Mouse (Mus musculus) midbrain, postnatal 0 days (tissue): ENCODE measurements around the gene Tmem44. TPM values are rescaled to one million over a fixed set of nuclear protein-coding genes. Genes with fewer than 3 reads are reported as not detected.
A peak's percentile ranks its signal among the peaks of the same experiment; 100 is the strongest.
"Not testable (repeated sequence)": the region's sequence is repeated elsewhere in the genome, so short reads cannot be mapped to it uniquely, and the experiment has no call there.

ENCODE experiments used
- ATAC-seq: fragments of 200-750 bp; cut with Nextera tagmentation; 2 replicates; pipeline ENCODE4 v1.8.0; 2017; ENCODE audit warnings: moderate number of reproducible peaks, mild to moderate bottlenecking, moderate TSS enrichment, moderate library complexity; ENCODE audit not compliant: low FRiP score
- DNase-seq: peaks from one replicate; pipeline ENCODE4 v3.0.0-alpha.2; 2015; ENCODE audit warnings: low spot score
- H3K27ac ChIP-seq: fragments of 300-500 bp; sonication (generic); 2 replicates; pipeline ENCODE4 v1.5.1; 2014; ENCODE audit warnings: low read depth, mild to moderate bottlenecking, low read length, mixed read lengths
- H3K27me3 ChIP-seq: fragments of 300-500 bp; sonication (generic); 2 replicates; pipeline ENCODE4 v1.6.1; 2014; ENCODE audit warnings: low read length, control low read depth, mixed read lengths; ENCODE audit not compliant: insufficient read depth
- H3K36me3 ChIP-seq: fragments of 300-500 bp; sonication (generic); 2 replicates; pipeline ENCODE4 v1.6.1; 2014; ENCODE audit warnings: low read length, control low read depth, mixed read lengths; ENCODE audit not compliant: insufficient read depth
- H3K4me1 ChIP-seq: fragments of 300-500 bp; sonication (generic); 2 replicates; pipeline ENCODE4 v1.6.1; 2014; ENCODE audit warnings: mild to moderate bottlenecking, control low read depth, antibody characterized with exemption, low read length, mixed read lengths; ENCODE audit not compliant: insufficient read depth
- H3K4me2 ChIP-seq: fragments of 300-500 bp; sonication (generic); 2 replicates; pipeline ENCODE4 v1.6.1; 2014; ENCODE audit warnings: low read depth, mild to moderate bottlenecking, low read length, mixed read lengths; ENCODE audit not compliant: poor library complexity, severe bottlenecking
- H3K4me3 ChIP-seq: fragments of 300-500 bp; sonication (generic); 2 replicates; pipeline ENCODE4 v1.5.1; 2014; ENCODE audit warnings: low read depth, mild to moderate bottlenecking, low read length, moderate library complexity
- H3K9ac ChIP-seq: fragments of 300-500 bp; sonication (generic); replicated peaks from 2 replicates; pipeline ENCODE4 v1.6.1; 2014; ENCODE audit warnings: mild to moderate bottlenecking, low read length, moderate library complexity, mixed read lengths; ENCODE audit not compliant: poor library complexity, severe bottlenecking
- H3K9me3 ChIP-seq: fragments of 300-500 bp; sonication (generic); 2 replicates; pipeline ENCODE4 v1.6.1; 2016; ENCODE audit warnings: low read length, control low read depth
- CTCF ChIP-seq: IDR thresholded peaks from 2 replicates; pipeline ENCODE4 v1.5.1; 2016; ENCODE audit warnings: antibody characterized with exemption, mild to moderate bottlenecking
- WGBS: fragments of 180-500 bp; shearing (Covaris S2); extraction: QIAGEN DNeasy Blood & Tissue Kit; methylation state at CpG from one replicate; pipeline ENCODE4 v1.1.7; 2014; 5-methylcytosine and 5-hydroxymethylcytosine counted together
- polyA plus RNA-seq: library from polyadenylated mRNA; unstranded; fragments of >200 nt; fragmentation: Nextera tagmentation; extraction: Ambion mirVana; gene quantifications from 2 replicates; pipeline ENCODE4 v1.2.1, GENCODE M21; 2015
- total RNA-seq: library from RNA; depleted of rRNA; stranded (reverse); fragments of >200 nt; gene quantifications from 2 replicates; pipeline ENCODE4 v1.2.3, GENCODE M21; 2014

Tmem44 gene
- total and polyA plus RNA-seq, 2 experiments from 2014 or later, result 64.3 to 114 TPM

GRCm38 (mm10) chr16:30477006-30477405, 73.6 kb downstream of the Tmem44 start:
- ATAC-seq, result no peak

DNA sequence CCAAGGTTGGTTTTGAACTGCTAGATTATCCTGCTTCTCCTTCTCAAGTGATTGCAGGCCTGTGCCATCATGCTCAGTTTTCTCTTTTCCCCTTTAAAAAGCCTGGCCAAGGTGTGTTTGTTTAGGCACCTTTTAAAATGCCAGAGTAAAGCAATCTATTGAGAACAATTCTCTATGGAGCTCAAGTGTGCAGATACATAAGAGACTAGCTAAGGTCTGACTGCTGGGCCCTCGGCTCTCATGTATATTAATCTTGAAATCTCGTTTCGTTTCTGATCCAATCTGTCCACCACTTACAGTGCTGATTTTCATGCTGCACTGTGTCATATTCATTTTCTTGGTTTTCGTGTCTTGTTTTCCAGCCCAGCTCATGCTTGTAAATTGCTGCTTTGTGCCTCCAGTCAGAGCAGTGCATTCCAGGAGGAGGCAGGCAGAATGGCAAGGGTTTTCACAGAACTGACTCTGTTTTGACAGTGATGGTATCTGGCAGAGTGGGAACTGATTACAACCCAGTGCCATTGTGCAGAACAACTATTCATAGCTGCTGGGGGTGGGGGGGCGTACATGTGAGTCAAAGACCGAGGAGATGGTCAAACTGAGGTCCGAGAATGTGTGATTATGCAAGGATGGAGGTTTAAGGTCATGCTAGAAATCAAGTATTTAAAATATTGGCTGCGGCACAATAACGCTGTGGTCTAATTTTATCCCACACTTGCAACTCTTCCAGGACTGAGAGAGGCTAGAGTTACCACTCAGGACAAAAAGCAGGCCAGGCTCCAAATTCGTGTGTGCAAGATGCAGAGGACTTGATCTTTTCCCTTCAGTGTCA, 74.8 kb downstream of the Tmem44 start:
- DNase-seq, result peak; percentile 54
- H3K36me3 ChIP-seq, result no peaks in the 10 kb centered on the region
- no peak for TF ChIP-seq CTCF
- peak; percentile 58 for ATAC-seq
- H3K9me3 ChIP-seq, result no peaks in the 10 kb centered on the region
- no peak overlapping the region for H3K4me3 ChIP-seq
- no peak overlapping the region for H3K9ac ChIP-seq
- no peaks in the 10 kb centered on the region for H3K27me3 ChIP-seq
- H3K4me1 ChIP-seq, result no peaks in the 10 kb centered on the region
- no peak overlapping the region for H3K4me2 ChIP-seq
- peak overlapping the region; percentile 13; the same call in 1 of the 2 replicates for H3K27ac ChIP-seq
- 33% methylated on average over 10 of the region's 10 CpGs for WGBS

More at GRCm38 (mm10) chr16:30477006-30477405, 73.6 kb downstream of the Tmem44 start:
- no peak overlapping the region for H3K27ac ChIP-seq
- 24% methylated on average over 3 of the region's 3 CpGs for WGBS
- no peaks in the 10 kb centered on the region for H3K9me3 ChIP-seq
- no peaks in the 10 kb centered on the region for H3K27me3 ChIP-seq
- H3K36me3 ChIP-seq, result no peaks in the 10 kb centered on the region
- no peak for TF ChIP-seq CTCF
- H3K4me1 ChIP-seq, result no peaks in the 10 kb centered on the region
- DNase-seq, result no peak
- H3K4me3 ChIP-seq, result no peak overlapping the region
- H3K9ac ChIP-seq, result no peak overlapping the region
- no peak overlapping the region for H3K4me2 ChIP-seq

DNA sequence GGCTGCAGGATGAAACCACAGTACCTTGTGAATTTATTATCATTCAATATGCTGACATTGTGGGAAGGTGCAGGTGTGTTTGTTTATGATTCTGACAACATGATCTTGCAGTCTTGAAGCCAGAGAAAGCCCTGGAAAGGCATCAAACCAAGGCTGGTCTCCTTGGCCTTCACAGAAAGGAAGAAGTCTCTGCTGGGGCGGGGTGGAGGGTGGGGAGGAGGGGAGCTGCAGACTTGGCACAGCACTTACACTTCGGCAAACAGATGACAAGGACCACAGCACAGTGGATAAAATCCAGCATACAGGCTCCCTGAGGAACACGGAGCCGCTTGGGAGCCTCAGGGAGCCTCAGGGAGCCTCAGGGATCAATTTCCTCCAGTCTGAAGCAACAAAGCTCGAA, 78.2 kb downstream of the Tmem44 start:
- no peak overlapping the region for H3K4me2 ChIP-seq
- H3K36me3 ChIP-seq, result no peaks in the 10 kb centered on the region
- H3K4me3 ChIP-seq, result no peak overlapping the region
- H3K9ac ChIP-seq, result no peak overlapping the region
- no peaks in the 10 kb centered on the region for H3K4me1 ChIP-seq
- WGBS, result 62% methylated on average over 5 of the region's 5 CpGs
- no peaks in the 10 kb centered on the region for H3K9me3 ChIP-seq
- DNase-seq, result no peak
- no peak overlapping the region for H3K27ac ChIP-seq
- no peaks in the 10 kb centered on the region for H3K27me3 ChIP-seq
- ATAC-seq, result no peak
- no peak for TF ChIP-seq CTCF

GRCm38 (mm10) chr16:30471912-30472311, 78.7 kb downstream of the Tmem44 start:
- no peaks in the 10 kb centered on the region for H3K27me3 ChIP-seq
- H3K4me2 ChIP-seq, result no peak overlapping the region
- no peaks in the 10 kb centered on the region for H3K9me3 ChIP-seq
- no peaks in the 10 kb centered on the region for H3K4me1 ChIP-seq
- no peak overlapping the region for H3K4me3 ChIP-seq
- no peaks in the 10 kb centered on the region for H3K36me3 ChIP-seq
- 89% methylated on average over 2 of the region's 2 CpGs for WGBS
- no peak for DNase-seq
- ATAC-seq, result no peak
- no peak for TF ChIP-seq CTCF
- H3K9ac ChIP-seq, result no peak overlapping the region
- H3K27ac ChIP-seq, result no peak overlapping the region

DNA sequence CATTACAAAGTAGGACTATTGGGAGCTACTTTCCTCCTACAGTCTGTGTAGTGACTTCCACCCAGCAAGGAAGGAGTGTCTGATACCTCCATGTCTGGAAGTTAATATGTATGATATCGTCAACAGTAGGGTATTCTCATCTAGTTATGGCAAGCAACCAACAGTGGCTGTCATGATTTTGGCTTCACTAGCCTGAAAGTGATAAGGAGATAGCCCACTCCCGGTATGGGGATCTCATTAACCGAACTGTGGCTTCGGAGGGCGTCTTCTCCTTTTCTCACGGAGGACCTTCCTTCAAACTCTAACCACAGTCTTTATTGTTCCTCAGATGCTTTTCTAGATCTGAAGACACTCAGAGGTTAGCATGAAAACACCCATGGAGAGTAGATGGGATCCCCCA, 81.7 kb downstream of the Tmem44 start:
- H3K4me2 ChIP-seq, result no peak overlapping the region
- no peaks in the 10 kb centered on the region for H3K36me3 ChIP-seq
- no peak overlapping the region for H3K4me3 ChIP-seq
- H3K27ac ChIP-seq, result no peak overlapping the region
- H3K9ac ChIP-seq, result no peak overlapping the region
- ATAC-seq (no peak), DNase-seq (no peak)
- H3K9me3 ChIP-seq, result no peaks in the 10 kb centered on the region
- no peaks in the 10 kb centered on the region for H3K27me3 ChIP-seq
- WGBS, result 96% methylated on average over 6 of the region's 6 CpGs
- no peak for TF ChIP-seq CTCF
- no peaks in the 10 kb centered on the region for H3K4me1 ChIP-seq

GRCm38 (mm10) chr16:30465680-30466298, 84.9 kb downstream of the Tmem44 start:
- Histone ChIP-seq H3K9me3 (no peaks in the 10 kb centered on the region), H3K27me3 (no peaks in the 10 kb centered on the region), H3K27ac (no peak overlapping the region), H3K9ac (no peak overlapping the region), H3K4me2 (no peak overlapping the region), H3K4me1 (no peaks in the 10 kb centered on the region), H3K4me3 (no peak overlapping the region), H3K36me3 (no peaks in the 10 kb centered on the region)
- TF ChIP-seq CTCF, result no peak
- DNase-seq, result no peak
- no peak for ATAC-seq
- WGBS, result 77% methylated on average over 5 of the region's 5 CpGs

GRCm38 (mm10) chr16:30464742-30465141, 85.9 kb downstream of the Tmem44 start:
- H3K9ac ChIP-seq, H3K4me3 ChIP-seq, H3K27ac ChIP-seq, H3K36me3 ChIP-seq, H3K4me2 ChIP-seq, ATAC-seq, H3K27me3 ChIP-seq, DNase-seq, H3K4me1 ChIP-seq, H3K9me3 ChIP-seq: not testable (repeated sequence)
- 89% methylated on average over 3 of the region's 3 CpGs for WGBS
